Mouse (Mus musculus): Measurements from ENCODE around the gene Medag. TPM values are rescaled to one million over a fixed set of nuclear protein-coding genes. Genes with fewer than 3 reads are reported as not detected.

Gene Medag
- polyA plus RNA-seq, 1 experiment from 2014 or later: 1.8 TPM

DNA sequence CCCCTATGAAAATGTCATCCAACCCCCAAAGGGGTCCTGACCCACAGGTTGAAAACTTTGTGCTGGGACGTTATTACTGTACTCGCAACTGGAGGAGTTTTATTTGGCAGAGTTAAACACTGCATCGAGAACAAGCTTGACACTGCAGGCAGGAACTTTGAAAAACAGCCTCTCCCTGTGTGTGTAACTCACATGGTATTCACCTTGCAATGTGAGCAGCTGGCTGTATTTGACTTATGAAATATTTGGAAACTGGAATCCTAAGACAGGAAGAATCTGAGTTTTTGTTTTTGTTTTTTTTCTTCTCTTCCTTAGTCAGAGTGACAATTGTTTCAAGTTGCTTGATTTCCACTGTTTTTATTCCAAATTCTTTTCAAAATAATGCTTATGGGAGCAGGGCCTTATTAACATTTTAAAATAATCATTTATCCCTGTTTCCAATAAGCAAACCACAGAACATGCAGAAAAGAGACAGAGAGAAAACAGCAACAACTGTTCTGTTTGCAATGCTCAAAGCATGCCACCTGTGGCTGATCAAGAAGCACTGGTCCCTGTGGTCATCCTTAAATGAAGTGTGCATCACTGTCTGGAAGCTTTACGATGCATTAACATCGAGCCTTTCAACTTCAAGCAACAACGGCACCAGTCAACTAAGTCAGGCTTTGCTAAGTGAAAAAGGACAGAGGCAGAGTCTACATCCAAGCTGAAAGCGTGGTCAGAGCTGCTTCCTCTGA lies 26.2 kb upstream of the Medag start:
- ATAC-seq (ENCODE audit: extremely low read depth, insufficient number of reproducible peaks, low FRiP score, low TSS enrichment): no peak
- Histone ChIP-seq H3K9me3 (no peaks in the 10 kb centered on the region), H3K4me3 (no peak overlapping the region), H3K27me3 (replicated peaks) (no peaks in the 10 kb centered on the region), H3K27ac (replicated peaks) (no peak overlapping the region), H3K4me2 (no peak overlapping the region), H3K9ac (no peak overlapping the region), H3K36me3 (no peaks in the 10 kb centered on the region), H3K4me1 (peaks cover 20% of the 10 kb centered on the region)
- WGBS: 82% methylated on average over 7 of the region's 7 CpGs

- Histone ChIP-seq H3K27me3 (replicated peaks) (no peaks in the 10 kb centered on the region), H3K4me1 (peaks cover 20% of the 10 kb centered on the region), H3K27ac (replicated peaks) (no peak overlapping the region), H3K4me2 (no peak overlapping the region), H3K9me3 (no peaks in the 10 kb centered on the region), H3K9ac (no peak overlapping the region), H3K4me3 (no peak overlapping the region), H3K36me3 (no peaks in the 10 kb centered on the region)
- no peak for ATAC-seq (ENCODE audit: extremely low read depth, insufficient number of reproducible peaks, low FRiP score, low TSS enrichment)
- 70% methylated on average over 5 of the region's 5 CpGs for whole genome bisulfite sequencing
Measured at GRCm38 (mm10) chr5:149386294-149386850, 25.2 kb upstream of the Medag start.

DNA sequence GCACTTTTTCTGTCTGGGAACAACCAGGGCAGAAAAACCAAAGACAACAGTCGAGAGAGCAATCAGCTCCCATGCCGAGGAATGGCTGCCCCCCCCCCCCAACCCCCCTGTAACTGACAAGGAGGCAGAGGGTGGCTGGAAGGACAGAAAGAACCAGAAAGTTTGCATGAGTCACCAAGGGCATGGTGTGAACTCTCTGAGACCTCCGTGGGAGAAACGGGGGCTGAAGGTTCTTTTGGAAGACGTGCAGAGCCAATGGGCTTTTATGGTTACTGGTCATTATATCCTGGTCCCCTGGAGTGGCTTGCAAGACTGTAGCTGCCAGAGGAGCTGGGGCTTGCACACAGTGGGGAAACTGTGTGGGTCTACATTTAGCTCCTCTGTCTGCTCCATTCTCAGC lies 22.6 kb upstream of the Medag start:
- Histone ChIP-seq H3K36me3 (no peaks in the 10 kb centered on the region), H3K27me3 (replicated peaks) (no peaks in the 10 kb centered on the region), H3K9me3 (peaks cover 5% of the 10 kb centered on the region), H3K4me3 (no peak overlapping the region), H3K4me2 (no peak overlapping the region), H3K4me1 (peaks cover 33% of the 10 kb centered on the region), H3K9ac (no peak overlapping the region), H3K27ac (replicated peaks) (peak overlapping the region; percentile 2; the same call in 1 of the 2 replicates)
- ATAC-seq (ENCODE audit: extremely low read depth, insufficient number of reproducible peaks, low FRiP score, low TSS enrichment): no peak
- 76% methylated on average over 5 of the region's 5 CpGs for WGBS

- Histone ChIP-seq H3K9ac (no peak overlapping the region), H3K27ac (replicated peaks) (peak overlapping the region; percentile 2; the same call in 1 of the 2 replicates), H3K9me3 (peaks cover 5% of the 10 kb centered on the region), H3K36me3 (no peaks in the 10 kb centered on the region), H3K4me2 (no peak overlapping the region), H3K4me3 (no peak overlapping the region), H3K27me3 (replicated peaks) (no peaks in the 10 kb centered on the region), H3K4me1 (peaks cover 33% of the 10 kb centered on the region)
- WGBS: 35% methylated on average over 11 of the region's 11 CpGs
- ATAC-seq (ENCODE audit: extremely low read depth, insufficient number of reproducible peaks, low FRiP score, low TSS enrichment): no peak
Measured at GRCm38 (mm10) chr5:149389548-149390211, 21.9 kb upstream of the Medag start.

GRCm38 (mm10) chr5:149391574-149392375 lies 19.8 kb upstream of the Medag start:
- H3K9ac ChIP-seq: 0 out of 2 replicates have a peak overlapping the region, but pooled peaks have one; percentile 37
- H3K4me3 ChIP-seq: no peak overlapping the region
- peak overlapping the region; percentile 47 for H3K4me2 ChIP-seq
- WGBS: 13% methylated on average over 18 of the region's 18 CpGs
- H3K27me3 ChIP-seq (replicated peaks): no peaks in the 10 kb centered on the region
- ATAC-seq (ENCODE audit: extremely low read depth, insufficient number of reproducible peaks, low FRiP score, low TSS enrichment): no peak
- peak overlapping the region; percentile 74 for H3K27ac ChIP-seq (replicated peaks)
- no peaks in the 10 kb centered on the region for H3K36me3 ChIP-seq
- peaks cover 5% of the 10 kb centered on the region for H3K9me3 ChIP-seq
- H3K4me1 ChIP-seq: peaks cover 33% of the 10 kb centered on the region

- H3K27ac ChIP-seq (replicated peaks): peak overlapping the region; percentile 74
- WGBS: 38% methylated on average over 6 of the region's 6 CpGs
- H3K9ac ChIP-seq: no peak overlapping the region
- H3K27me3 ChIP-seq (replicated peaks): no peaks in the 10 kb centered on the region
- H3K9me3 ChIP-seq: peaks cover 5% of the 10 kb centered on the region
- peak overlapping the region; percentile 47; the same call in 1 of the 2 replicates for H3K4me2 ChIP-seq
- ATAC-seq (ENCODE audit: extremely low read depth, insufficient number of reproducible peaks, low FRiP score, low TSS enrichment): no peak
- H3K4me1 ChIP-seq: peaks cover 33% of the 10 kb centered on the region
- H3K36me3 ChIP-seq: no peaks in the 10 kb centered on the region
- no peak overlapping the region for H3K4me3 ChIP-seq
Measured at GRCm38 (mm10) chr5:149392420-149392988, 19.0 kb upstream of the Medag start.

GRCm38 (mm10) chr5:149401446-149401975 lies 10.0 kb upstream of the Medag start:
- H3K27me3 ChIP-seq (replicated peaks): no peaks in the 10 kb centered on the region
- no peak overlapping the region for H3K4me3 ChIP-seq
- H3K27ac ChIP-seq (replicated peaks): no peak overlapping the region
- no peaks in the 10 kb centered on the region for H3K36me3 ChIP-seq
- no peak overlapping the region for H3K4me2 ChIP-seq
- no peak for ATAC-seq (ENCODE audit: extremely low read depth, insufficient number of reproducible peaks, low FRiP score, low TSS enrichment)
- H3K9ac ChIP-seq: no peak overlapping the region
- 0 out of 2 replicates have a peak, but pooled peaks cover 3% of the 10 kb centered on the region for H3K4me1 ChIP-seq
- peaks cover 8% of the 10 kb centered on the region; the same call in 1 of the 2 replicates for H3K9me3 ChIP-seq
- WGBS: 78% methylated on average over 7 of the region's 7 CpGs

DNA sequence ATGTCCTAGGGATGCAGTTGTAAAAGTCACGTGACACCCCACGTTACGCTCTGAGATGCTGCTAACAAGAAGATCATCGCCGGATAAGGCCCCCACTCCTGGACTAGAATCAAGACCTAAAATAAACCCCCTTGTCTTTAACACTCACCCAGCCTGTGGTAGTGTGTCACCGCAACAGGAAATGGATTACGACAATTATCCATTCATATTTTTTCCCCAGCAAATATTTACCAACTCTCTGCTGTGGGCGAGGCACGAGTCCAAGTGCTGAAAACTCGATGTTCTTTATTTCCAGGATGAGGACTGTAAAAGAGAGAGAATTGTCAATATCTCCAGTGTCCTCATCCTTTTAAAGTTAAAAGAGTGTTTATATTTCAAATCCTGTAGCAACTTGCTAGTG lies 9.5 kb upstream of the Medag start:
- Histone ChIP-seq H3K4me3 (no peak overlapping the region), H3K27me3 (replicated peaks) (no peaks in the 10 kb centered on the region), H3K27ac (replicated peaks) (no peak overlapping the region), H3K9ac (no peak overlapping the region), H3K4me1 (0 out of 2 replicates have a peak, but pooled peaks cover 3% of the 10 kb centered on the region), H3K36me3 (no peaks in the 10 kb centered on the region), H3K4me2 (no peak overlapping the region), H3K9me3 (peaks cover 8% of the 10 kb centered on the region; the same call in 1 of the 2 replicates)
- ATAC-seq (ENCODE audit: extremely low read depth, insufficient number of reproducible peaks, low FRiP score, low TSS enrichment): no peak
- 79% methylated on average over 10 of the region's 10 CpGs for WGBS

DNA sequence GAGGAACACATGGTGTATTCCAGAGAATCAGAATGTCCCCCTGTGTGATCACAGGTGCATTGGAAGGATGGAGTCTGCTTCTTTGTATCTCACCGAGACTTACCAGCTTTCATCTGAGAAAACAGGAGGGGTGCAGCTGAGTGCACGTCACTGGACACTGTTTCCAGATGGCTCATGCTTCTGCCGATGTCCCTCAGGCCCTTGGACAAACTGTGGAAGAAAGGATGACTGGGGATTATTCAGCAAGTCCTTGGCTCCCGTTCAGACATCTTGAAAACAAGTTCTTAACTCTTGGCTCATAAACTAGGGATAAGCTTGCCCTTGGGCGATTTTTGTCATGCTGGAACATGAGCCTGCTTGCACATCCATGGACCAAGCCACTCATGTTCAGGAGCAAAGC lies 8.2 kb upstream of the Medag start:
- WGBS: 65% methylated on average over 5 of the region's 5 CpGs
- Histone ChIP-seq H3K4me2 (no peak overlapping the region), H3K36me3 (no peaks in the 10 kb centered on the region), H3K27ac (replicated peaks) (no peak overlapping the region), H3K27me3 (replicated peaks) (no peaks in the 10 kb centered on the region), H3K9ac (no peak overlapping the region), H3K9me3 (peaks cover 11% of the 10 kb centered on the region; the same call in 1 of the 2 replicates), H3K4me3 (no peak overlapping the region), H3K4me1 (0 out of 2 replicates have a peak, but pooled peaks cover 3% of the 10 kb centered on the region)
- no peak for ATAC-seq (ENCODE audit: extremely low read depth, insufficient number of reproducible peaks, low FRiP score, low TSS enrichment)

DNA sequence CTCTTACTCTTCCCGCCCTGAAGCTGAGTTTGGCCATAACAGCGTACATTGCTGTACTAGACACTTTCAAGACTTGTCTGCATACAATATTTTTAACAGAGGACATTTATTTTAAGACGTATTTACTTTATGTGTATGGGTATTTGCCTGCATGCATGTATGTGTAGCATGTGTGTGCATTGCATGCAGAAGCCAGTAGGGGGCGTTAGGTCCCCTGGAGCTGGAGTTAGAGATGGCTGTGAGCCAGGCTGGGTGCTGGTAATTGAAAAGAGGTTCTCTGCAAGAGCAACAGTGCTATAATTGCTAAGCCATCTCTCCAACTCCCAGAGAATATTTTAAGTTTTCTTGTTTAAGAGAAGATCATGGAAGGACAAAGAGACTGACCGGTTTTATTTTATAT lies 6.8 kb upstream of the Medag start:
- Histone ChIP-seq H3K27ac (replicated peaks) (no peak overlapping the region), H3K4me3 (no peak overlapping the region), H3K27me3 (replicated peaks) (no peaks in the 10 kb centered on the region), H3K9ac (no peak overlapping the region), H3K4me1 (no peaks in the 10 kb centered on the region), H3K4me2 (no peak overlapping the region), H3K9me3 (peaks cover 11% of the 10 kb centered on the region; the same call in 1 of the 2 replicates), H3K36me3 (no peaks in the 10 kb centered on the region)
- 75% methylated on average over 5 of the region's 5 CpGs for WGBS
- no peak for ATAC-seq (ENCODE audit: extremely low read depth, insufficient number of reproducible peaks, low FRiP score, low TSS enrichment)
